Mouse (Mus musculus) spleen, adult 2 months (tissue): ENCODE data around the gene Cldn18.

Source experiments
- CTCF ChIP-seq: fragments of 200-500 bp; IDR thresholded peaks from 2 replicates; pipeline ENCODE4 v1.5.1; 2011; ENCODE audit warnings: mild to moderate bottlenecking, inconsistent platforms; ENCODE audit not compliant: insufficient read depth, insufficient read length, insufficient replicate concordance; ENCODE audit errors: extremely low read depth
- POLR2A ChIP-seq: fragments of 200-500 bp; IDR thresholded peaks from 2 replicates; pipeline ENCODE4 v1.6.1; 2011; ENCODE audit warnings: low read depth, low read length, inconsistent platforms

DNA sequence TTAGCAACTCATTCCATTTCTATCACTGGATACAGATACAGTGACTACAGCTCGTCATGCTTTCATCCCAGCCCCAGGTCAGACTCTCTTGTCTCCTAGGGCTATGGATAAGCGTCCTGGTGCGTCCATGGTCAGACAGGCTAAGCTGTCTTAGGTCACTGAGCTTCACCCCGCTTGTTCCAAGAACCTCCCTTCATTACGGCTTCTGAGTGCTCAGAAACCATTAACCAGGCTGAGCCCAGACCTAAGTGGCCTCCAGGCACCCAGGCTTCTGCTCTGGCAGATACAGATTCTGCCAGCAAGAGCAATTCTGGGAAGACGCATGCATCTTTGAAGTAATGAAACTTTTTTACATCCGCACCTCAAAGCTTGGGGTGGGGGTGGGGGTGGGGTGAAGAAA is 26.7 kb downstream of the Cldn18 start:
- TF ChIP-seq CTCF (no peak), POLR2A (no peak)
